Mouse (Mus musculus) lung, postnatal 0 days (tissue): Measurements from ENCODE around the gene Ebf3. TPM values are rescaled to one million over a fixed set of nuclear protein-coding genes. Genes with fewer than 3 reads are reported as not detected.

Experiments used
- ATAC-seq: fragments of 200-750 bp; cut with Nextera tagmentation; 2 replicates; pipeline ENCODE4 v1.8.0; 2017; ENCODE audit warnings: moderate library complexity
- DNase-seq: peaks from one replicate; pipeline ENCODE4 v3.0.0-alpha.2; 2016; ENCODE audit warnings: low spot score
- H3K27ac ChIP-seq: fragments of 300-500 bp; sonication (generic); 2 replicates; pipeline ENCODE4 v1.5.1; 2014; ENCODE audit warnings: antibody characterized with exemption, mild to moderate bottlenecking, low read length, mixed read lengths
- H3K27me3 ChIP-seq: fragments of 300-500 bp; sonication (generic); replicated peaks from 2 replicates; pipeline ENCODE4 v1.6.1; 2014; ENCODE audit warnings: low read length, mixed read lengths; ENCODE audit not compliant: insufficient read depth
- H3K36me3 ChIP-seq: fragments of 300-500 bp; sonication (generic); 2 replicates; pipeline ENCODE4 v1.6.1; 2014; ENCODE audit warnings: low read length, mixed read lengths; ENCODE audit not compliant: insufficient read depth
- H3K4me1 ChIP-seq: fragments of 300-500 bp; sonication (generic); 2 replicates; pipeline ENCODE4 v1.6.1; 2014; ENCODE audit warnings: antibody characterized with exemption, low read depth, low read length, mixed read lengths; ENCODE audit not compliant: insufficient read depth
- H3K4me2 ChIP-seq: fragments of 300-500 bp; sonication (generic); replicated peaks from 2 replicates; pipeline ENCODE4 v1.6.1; 2014; ENCODE audit warnings: low read depth, mild to moderate bottlenecking, low read length, moderate library complexity, mixed read lengths
- H3K4me3 ChIP-seq: fragments of 300-500 bp; sonication (generic); 2 replicates; pipeline ENCODE4 v1.5.1; 2014; ENCODE audit warnings: low read depth, low read length
- H3K9ac ChIP-seq: fragments of 300-500 bp; sonication (generic); replicated peaks from 2 replicates; pipeline ENCODE4 v1.6.1; 2014; ENCODE audit warnings: low read depth, mild to moderate bottlenecking
- H3K9me3 ChIP-seq: fragments of 300-500 bp; sonication (generic); 2 replicates; pipeline ENCODE4 v1.6.1; 2016; ENCODE audit warnings: low read length, mixed read lengths
- CTCF ChIP-seq: IDR thresholded peaks from 2 replicates; pipeline ENCODE4 v1.5.1; 2016; ENCODE audit warnings: antibody characterized with exemption, mild to moderate bottlenecking
- EP300 ChIP-seq: IDR thresholded peaks from 2 replicates; pipeline ENCODE4 v1.6.1; 2016; ENCODE audit warnings: antibody characterized with exemption, mild to moderate bottlenecking, control low read depth
- WGBS: fragments of 180-500 bp; shearing (Covaris S2); extraction: QIAGEN DNeasy Blood & Tissue Kit; methylation state at CpG from one replicate; pipeline ENCODE4 v1.1.7; 2014; 5-methylcytosine and 5-hydroxymethylcytosine counted together
- polyA plus RNA-seq: library from polyadenylated mRNA; unstranded; fragments of >200 nt; fragmentation: Nextera tagmentation; extraction: Ambion mirVana; gene quantifications from 2 replicates; pipeline ENCODE4 v1.2.1, GENCODE M21; 2015

The Ebf3 gene
- polyA plus RNA-seq, 1 experiment from 2014 or later, result not detected

- H3K27ac ChIP-seq, result no peak overlapping the region
- ATAC-seq, result no peak
- no peaks in the 10 kb centered on the region for H3K9me3 ChIP-seq
- peak overlapping the region; percentile 25 for H3K4me2 ChIP-seq
- 3% methylated on average over 68 of the region's 93 CpGs for WGBS
- no peaks in the 10 kb centered on the region for H3K36me3 ChIP-seq
- peaks cover 96% of the 10 kb centered on the region for H3K27me3 ChIP-seq
- H3K4me3 ChIP-seq, result peak overlapping the region; percentile 17
- TF ChIP-seq CTCF, result no peak
- H3K9ac ChIP-seq, result no peak overlapping the region
- H3K4me1 ChIP-seq, result peaks cover 16% of the 10 kb centered on the region; the same call in 1 of the 2 replicates
- no peak for DNase-seq
Observed at GRCm38 (mm10) chr7:137309071-137310066, 4.9 kb downstream of the Ebf3 start.

- H3K4me1 ChIP-seq, result peaks cover 14% of the 10 kb centered on the region; the same call in 1 of the 2 replicates
- peak; percentile 22 for TF ChIP-seq CTCF
- TF ChIP-seq EP300, result no peak
- no peak overlapping the region for H3K4me3 ChIP-seq
- no peak overlapping the region for H3K27ac ChIP-seq
- 32% methylated on average over 19 of the region's 19 CpGs for WGBS
- H3K27me3 ChIP-seq, result peaks cover 96% of the 10 kb centered on the region
- H3K4me2 ChIP-seq, result no peak overlapping the region
- H3K9me3 ChIP-seq, result no peaks in the 10 kb centered on the region
- no peak for DNase-seq
- no peak overlapping the region for H3K9ac ChIP-seq
- ATAC-seq, result no peak
- no peaks in the 10 kb centered on the region for H3K36me3 ChIP-seq
Observed at GRCm38 (mm10) chr7:137308061-137309060, 5.9 kb downstream of the Ebf3 start.

- WGBS, result 18% methylated on average over 8 of the region's 8 CpGs
- Histone ChIP-seq H3K36me3 (no peaks in the 10 kb centered on the region), H3K27me3 (peaks cover 83% of the 10 kb centered on the region), H3K4me1 (peaks cover 11% of the 10 kb centered on the region; the same call in 1 of the 2 replicates), H3K27ac (no peak overlapping the region), H3K4me2 (no peak overlapping the region), H3K9ac (no peak overlapping the region), H3K4me3 (no peak overlapping the region), H3K9me3 (no peaks in the 10 kb centered on the region)
- no peak for ATAC-seq
- TF ChIP-seq CTCF (no peak), EP300 (no peak)
- DNase-seq, result no peak
Observed at GRCm38 (mm10) chr7:137307131-137307530, 7.1 kb downstream of the Ebf3 start.

GRCm38 (mm10) chr7:137306127-137306526 lies 8.1 kb downstream of the Ebf3 start:
- Histone ChIP-seq H3K4me3 (no peak overlapping the region), H3K9ac (no peak overlapping the region), H3K4me2 (no peak overlapping the region), H3K9me3 (no peaks in the 10 kb centered on the region), H3K36me3 (no peaks in the 10 kb centered on the region), H3K4me1 (peaks cover 11% of the 10 kb centered on the region; the same call in 1 of the 2 replicates), H3K27me3 (peaks cover 80% of the 10 kb centered on the region), H3K27ac (no peak overlapping the region)
- no peak for DNase-seq
- TF ChIP-seq EP300 (no peak), CTCF (no peak)
- 30% methylated on average over 9 of the region's 9 CpGs for WGBS
- no peak for ATAC-seq

GRCm38 (mm10) chr7:137303776-137304171 lies 10.5 kb downstream of the Ebf3 start:
- no peaks in the 10 kb centered on the region for H3K9me3 ChIP-seq
- no peaks in the 10 kb centered on the region for H3K4me1 ChIP-seq
- ATAC-seq, result no peak
- no peak for TF ChIP-seq EP300
- no peak for TF ChIP-seq CTCF
- no peak overlapping the region for H3K4me2 ChIP-seq
- H3K9ac ChIP-seq, result no peak overlapping the region
- DNase-seq, result no peak
- WGBS, result 27% methylated on average over 10 of the region's 10 CpGs
- peaks cover 71% of the 10 kb centered on the region for H3K27me3 ChIP-seq
- H3K27ac ChIP-seq, result no peak overlapping the region
- no peak overlapping the region for H3K4me3 ChIP-seq
- H3K36me3 ChIP-seq, result no peaks in the 10 kb centered on the region
